Mouse (Mus musculus) myocyte (in vitro differentiated cells): ENCODE data around the gene Stx4a. TPM values are rescaled to one million over a fixed set of nuclear protein-coding genes. Genes with fewer than 3 reads are reported as not detected.

Source experiments
- H3K27me3 ChIP-seq: one replicate; pipeline ENCODE4 v1.6.1; 2011; ENCODE audit not compliant: control insufficient read depth, insufficient read depth, insufficient read length
- H3K36me3 ChIP-seq: one replicate; pipeline ENCODE4 v1.6.1; 2011; ENCODE audit not compliant: control insufficient read depth, insufficient read depth
- H3K4me2 ChIP-seq: one replicate; pipeline ENCODE4 v1.6.1; 2011; ENCODE audit warnings: low read depth, control low read depth
- H3K4me3 ChIP-seq: one replicate; pipeline ENCODE4 v1.5.1; 2011; ENCODE audit warnings: mild to moderate bottlenecking, control low read depth, moderate library complexity
- H3K79me2 ChIP-seq: one replicate; pipeline ENCODE4 v1.6.1; 2011; ENCODE audit not compliant: control insufficient read depth, insufficient read depth
- H3ac ChIP-seq: one replicate; pipeline ENCODE4 v1.6.1; 2011; ENCODE audit not compliant: control insufficient read depth, insufficient read length
- CEBPB ChIP-seq: IDR thresholded peaks from 2 replicates; pipeline ENCODE4 v1.6.1; 2011; ENCODE audit warnings: mild to moderate bottlenecking, moderate library complexity; ENCODE audit not compliant: poor library complexity, insufficient read depth, severe bottlenecking
- E2F4 ChIP-seq: IDR thresholded peaks from one replicate; pipeline ENCODE4 v1.6.1; 2011; ENCODE audit warnings: mild to moderate bottlenecking, control low read depth, moderate library complexity; ENCODE audit not compliant: insufficient read depth
- MAX ChIP-seq: IDR thresholded peaks from one replicate; pipeline ENCODE4 v1.6.1; 2011; ENCODE audit warnings: low read depth, mild to moderate bottlenecking, control low read depth
- MYOD1 ChIP-seq, 3 experiments: IDR thresholded peaks; one replicate each; pipeline ENCODE4 v1.6.1; 2011; ENCODE audit warnings: control low read depth in 2 of 3, low read depth in 2 of 3, mild to moderate bottlenecking in 2 of 3, moderate library complexity in 1 of 3; ENCODE audit not compliant: insufficient read length in 2 of 3, control insufficient read depth in 1 of 3
- MYOG ChIP-seq, 3 experiments: IDR thresholded peaks; one replicate each; pipeline ENCODE4 v1.6.1; 2011; ENCODE audit warnings: control low read depth in 2 of 3, low read depth in 2 of 3, mild to moderate bottlenecking in 2 of 3; ENCODE audit not compliant: insufficient read length in 2 of 3, control insufficient read depth in 1 of 3, insufficient read depth in 1 of 3
- POLR2A ChIP-seq: IDR thresholded peaks from one replicate; pipeline ENCODE4 v1.6.1; 2011; ENCODE audit warnings: low read depth, mild to moderate bottlenecking, control low read depth, moderate library complexity; ENCODE audit not compliant: insufficient read length
- POLR2AphosphoS2 ChIP-seq: IDR thresholded peaks from one replicate; pipeline ENCODE4 v1.6.1; 2011; ENCODE audit warnings: low read depth, control low read depth; ENCODE audit not compliant: insufficient read length
- REST ChIP-seq: IDR thresholded peaks from one replicate; pipeline ENCODE4 v1.6.1; 2011; ENCODE audit warnings: mild to moderate bottlenecking, control low read depth, moderate library complexity; ENCODE audit not compliant: insufficient read depth, insufficient read length
- SRF ChIP-seq: IDR thresholded peaks from one replicate; pipeline ENCODE4 v1.6.1; 2011; ENCODE audit warnings: low read depth; ENCODE audit not compliant: control insufficient read depth, insufficient read length
- TCF12 ChIP-seq: IDR thresholded peaks from one replicate; pipeline ENCODE4 v1.6.1; 2011; ENCODE audit warnings: mild to moderate bottlenecking, control low read depth; ENCODE audit not compliant: poor library complexity, insufficient read depth, severe bottlenecking
- TCF3 ChIP-seq: IDR thresholded peaks from one replicate; pipeline ENCODE4 v1.6.1; 2011; ENCODE audit warnings: low read depth, control low read depth; ENCODE audit not compliant: insufficient read length
- USF1 ChIP-seq: IDR thresholded peaks from one replicate; pipeline ENCODE4 v1.6.1; 2011; ENCODE audit warnings: low read depth, mild to moderate bottlenecking, control low read depth, moderate library complexity
- polyA plus RNA-seq: library from polyadenylated mRNA; unstranded; fragments of >200 nt; fragmentation: generic; extraction: Trizol; gene quantifications from one replicate; pipeline ENCODE4 v1.2.1, GENCODE M21; 2012; ENCODE audit warnings: missing spikeins

Gene Stx4a
- polyA plus RNA-seq, 1 experiment = 73.0 TPM

DNA sequence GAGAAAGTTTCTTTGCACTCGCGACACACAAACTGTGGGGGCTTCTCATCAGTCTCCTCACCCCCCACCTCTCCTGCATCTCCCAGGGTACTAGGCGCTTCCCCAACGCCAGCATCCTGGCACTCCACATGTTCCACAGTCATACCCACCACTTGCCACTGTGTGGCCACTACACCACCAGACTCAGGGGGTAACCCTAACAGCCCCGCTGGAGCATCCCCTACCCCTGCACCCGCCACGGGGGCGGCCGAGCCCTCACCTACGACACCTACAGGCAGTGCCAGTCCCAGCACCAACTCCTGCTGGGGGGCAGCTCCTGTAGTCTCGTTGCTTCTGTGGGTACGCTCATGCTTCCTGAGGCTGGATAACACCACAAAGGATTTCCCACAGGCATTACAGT lies 42.3 kb downstream of the Stx4a start:
- H3K4me3 ChIP-seq = no peak overlapping the region
- TF ChIP-seq POLR2AphosphoS2 (no peak), E2F4 (no peak), POLR2A (no peak), TCF3 (no peak), CEBPB (no peak), USF1 (no peak)
- H3K27me3 ChIP-seq = no peaks in the 10 kb centered on the region
- no peak overlapping the region for H3ac ChIP-seq
- H3K36me3 ChIP-seq = peaks cover 18% of the 10 kb centered on the region
- peaks cover 14% of the 10 kb centered on the region for H3K79me2 ChIP-seq
- H3K4me2 ChIP-seq = no peak overlapping the region

- H3K4me3 ChIP-seq = no peak overlapping the region
- no peak overlapping the region for H3ac ChIP-seq
- peaks cover 24% of the 10 kb centered on the region for H3K79me2 ChIP-seq
- peaks cover 18% of the 10 kb centered on the region for H3K36me3 ChIP-seq
- H3K27me3 ChIP-seq = no peaks in the 10 kb centered on the region
- TF ChIP-seq CEBPB (no peak), MYOG (IDR thresholded peaks at IDR 0.05; ENCODE audit: control insufficient read depth in 1 of 3, insufficient read depth in 1 of 3, insufficient read length in 2 of 3, low read depth in 2 of 3) (no peak), USF1 (no peak), REST (no peak), MAX (no peak), E2F4 (no peak)
- no peak overlapping the region for H3K4me2 ChIP-seq
Observed at GRCm38 (mm10) chr7:127867641-127868040, 43.5 kb downstream of the Stx4a start.

DNA sequence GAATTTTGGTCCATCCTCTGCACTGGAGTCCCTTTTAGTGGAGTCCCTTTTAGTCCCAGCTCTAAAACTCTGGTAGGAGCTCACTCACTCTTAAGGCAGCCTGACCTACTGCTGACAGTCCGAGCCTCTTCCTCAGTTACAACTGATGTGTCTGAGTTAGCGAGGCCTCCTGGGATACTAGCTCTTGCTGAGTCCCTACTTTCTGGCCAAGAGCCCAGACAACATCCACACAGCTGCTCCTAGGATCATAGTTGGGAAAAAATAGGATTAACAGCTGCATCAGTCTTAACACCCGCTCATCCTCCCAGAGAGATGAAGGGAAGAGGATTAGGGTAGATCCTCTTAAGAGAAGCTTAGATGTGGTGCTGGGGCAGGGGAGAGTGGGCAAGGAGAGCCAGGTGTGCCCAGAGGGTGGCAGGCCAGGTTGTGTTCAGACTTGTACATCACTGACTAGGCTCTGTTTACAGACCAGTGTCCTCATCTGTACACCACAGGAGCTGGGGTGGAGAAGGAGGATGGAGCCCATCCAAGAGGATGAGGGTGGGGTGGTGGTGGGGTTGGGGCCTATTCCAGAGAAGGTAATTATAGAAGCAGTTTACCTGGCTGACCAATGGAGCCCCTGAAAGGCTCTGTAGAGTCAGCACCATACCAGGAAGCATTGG lies 45.2 kb downstream of the Stx4a start:
- Histone ChIP-seq H3K4me3 (no peak overlapping the region), H3K27me3 (no peaks in the 10 kb centered on the region), H3K4me2 (peak overlapping the region; percentile 35), H3K79me2 (peaks cover 41% of the 10 kb centered on the region), H3ac (no peak overlapping the region), H3K36me3 (peaks cover 18% of the 10 kb centered on the region)
- TF ChIP-seq MYOD1 (IDR thresholded peaks at IDR 0.05; ENCODE audit: control insufficient read depth in 1 of 3, insufficient read length in 2 of 3, low read depth in 2 of 3) (peak; percentile 66 to 84 (median 80)), MYOG (IDR thresholded peaks at IDR 0.05; ENCODE audit: control insufficient read depth in 1 of 3, insufficient read depth in 1 of 3, insufficient read length in 2 of 3, low read depth in 2 of 3) (peak in 2 of 3 experiments; percentile 52 to 96), TCF3 (no peak), TCF12 (peak; percentile 74)

GRCm38 (mm10) chr7:127870136-127870821 lies 46.2 kb downstream of the Stx4a start:
- H3ac ChIP-seq = no peak overlapping the region
- no peak for TF ChIP-seq MAX
- TF ChIP-seq POLR2AphosphoS2 = no peak
- no peak for TF ChIP-seq TCF3
- TF ChIP-seq MYOG (IDR thresholded peaks at IDR 0.05; ENCODE audit: control insufficient read depth in 1 of 3, insufficient read depth in 1 of 3, insufficient read length in 2 of 3, low read depth in 2 of 3) = no peak
- no peak for TF ChIP-seq POLR2A
- TF ChIP-seq E2F4 = no peak
- no peak for TF ChIP-seq SRF
- no peak for TF ChIP-seq REST
- no peak for TF ChIP-seq USF1
- TF ChIP-seq MYOD1 (IDR thresholded peaks at IDR 0.05; ENCODE audit: control insufficient read depth in 1 of 3, insufficient read length in 2 of 3, low read depth in 2 of 3) = no peak
- TF ChIP-seq CEBPB = no peak
- no peak for TF ChIP-seq TCF12
- H3K27me3 ChIP-seq = no peaks in the 10 kb centered on the region
- peaks cover 51% of the 10 kb centered on the region for H3K79me2 ChIP-seq
- no peak overlapping the region for H3K4me3 ChIP-seq
- H3K36me3 ChIP-seq = peaks cover 15% of the 10 kb centered on the region
- H3K4me2 ChIP-seq = peak overlapping the region; percentile 27

- H3K79me2 ChIP-seq = peaks cover 77% of the 10 kb centered on the region
- H3K36me3 ChIP-seq = peaks cover 7% of the 10 kb centered on the region
- no peak for TF ChIP-seq SRF
- TF ChIP-seq TCF3 = no peak
- no peak for TF ChIP-seq POLR2A
- no peak for TF ChIP-seq MYOD1 (IDR thresholded peaks at IDR 0.05; ENCODE audit: control insufficient read depth in 1 of 3, insufficient read length in 2 of 3, low read depth in 2 of 3)
- TF ChIP-seq MYOG (IDR thresholded peaks at IDR 0.05; ENCODE audit: control insufficient read depth in 1 of 3, insufficient read depth in 1 of 3, insufficient read length in 2 of 3, low read depth in 2 of 3) = no peak
- TF ChIP-seq CEBPB = no peak
- TF ChIP-seq MAX = no peak
- no peak for TF ChIP-seq USF1
- no peak for TF ChIP-seq REST
- peak overlapping the region; percentile 83 for H3ac ChIP-seq
- H3K27me3 ChIP-seq = no peaks in the 10 kb centered on the region
- peak overlapping the region; percentile 84 for H3K4me2 ChIP-seq
- peak overlapping the region; percentile 98 for H3K4me3 ChIP-seq
Observed at GRCm38 (mm10) chr7:127874812-127875626, 50.9 kb downstream of the Stx4a start.
